Mouse (Mus musculus) CH12.LX (cell line): Measurements from ENCODE around the gene Arhgap21. TPM values are rescaled to one million over a fixed set of nuclear protein-coding genes. Genes with fewer than 3 reads are reported as not detected.

Experiments used
- DNase-seq: peaks from one replicate; pipeline ENCODE4 v3.0.0-alpha.2; 2013; ENCODE audit errors: extremely low read depth
- H3K27ac ChIP-seq: 2 replicates; pipeline ENCODE4 v1.5.1; 2012; ENCODE audit warnings: low read depth, mild to moderate bottlenecking, control low read depth, moderate library complexity; ENCODE audit not compliant: insufficient read depth
- H3K27me3 ChIP-seq: replicated peaks from 2 replicates; pipeline ENCODE3; 2012; ENCODE audit warnings: inconsistent platforms
- H3K36me3 ChIP-seq, 2 experiments: replicated peaks in 1 of 2; 2 replicates each; pipeline versions ENCODE3 to v1.6.1; 2012; ENCODE audit warnings: inconsistent platforms in 1 of 2, low read length in 1 of 2, mild to moderate bottlenecking in 1 of 2, mixed read lengths in 1 of 2, moderate library complexity in 1 of 2; ENCODE audit not compliant: control insufficient read depth in 1 of 2, insufficient read depth in 1 of 2
- H3K4me1 ChIP-seq, 2 experiments: 2 replicates each; pipeline ENCODE4 v1.6.1; 2012; ENCODE audit warnings: inconsistent platforms in 1 of 2, moderate library complexity in 1 of 2; ENCODE audit not compliant: insufficient read depth in 2 of 2, control insufficient read depth in 1 of 2
- H3K4me2 ChIP-seq: 2 replicates; pipeline ENCODE4 v1.6.1; 2012; ENCODE audit warnings: low read depth, mild to moderate bottlenecking, control low read depth; ENCODE audit not compliant: poor library complexity, insufficient read depth, severe bottlenecking
- H3K4me3 ChIP-seq, 3 experiments: fragments of 150-350 bp in 1 of 3; sonication (generic) in 1 of 3; replicated peaks in 1 of 3; 2 replicates each; pipeline versions ENCODE3 to v1.5.1; 2011 to 2012; ENCODE audit warnings: low read depth in 2 of 3, low read length in 2 of 3, mild to moderate bottlenecking in 2 of 3, moderate library complexity in 2 of 3, control low read depth in 1 of 3, improper control_type of control experiment in 1 of 3, inconsistent platforms in 1 of 3, mixed read lengths in 1 of 3; ENCODE audit not compliant: poor library complexity in 1 of 3
- H3K79me2 ChIP-seq: replicated peaks from 2 replicates; pipeline ENCODE4 v1.6.1; 2012; ENCODE audit warnings: mild to moderate bottlenecking, moderate library complexity; ENCODE audit not compliant: control insufficient read depth, poor library complexity, insufficient read depth, severe bottlenecking; ENCODE audit errors: extremely low read depth
- H3K9ac ChIP-seq: 2 replicates; pipeline ENCODE4 v1.6.1; 2012; ENCODE audit warnings: low read depth, mild to moderate bottlenecking, control low read depth, moderate library complexity; ENCODE audit not compliant: insufficient read depth
- H3K9me3 ChIP-seq: replicated peaks from 2 replicates; pipeline ENCODE3; 2012; ENCODE audit warnings: low read length, inconsistent platforms, mixed read lengths
- CHD2 ChIP-seq: IDR thresholded peaks from 2 replicates; pipeline ENCODE4 v1.6.1; 2011; ENCODE audit warnings: low read length, improper control_type of control experiment
- ELF1 ChIP-seq: IDR thresholded peaks from 2 replicates; pipeline ENCODE4 v1.6.1; 2014; ENCODE audit warnings: low read depth, mild to moderate bottlenecking, inconsistent platforms, low read length, improper control_type of control experiment
- EP300 ChIP-seq: IDR thresholded peaks from 2 replicates; pipeline ENCODE4 v1.6.1; 2011; ENCODE audit warnings: low read length, improper control_type of control experiment
- ETS1 ChIP-seq: conservative IDR thresholded peaks from 2 replicates; pipeline ENCODE4 v1.6.1; 2012; ENCODE audit warnings: low read depth, mild to moderate bottlenecking, inconsistent platforms, low read length, improper control_type of control experiment, moderate library complexity
- IRF4 ChIP-seq: IDR thresholded peaks from 2 replicates; pipeline ENCODE4 v1.6.1; 2014; ENCODE audit warnings: low read depth, mild to moderate bottlenecking, inconsistent platforms, low read length, improper control_type of control experiment
- JUN ChIP-seq: IDR thresholded peaks from 2 replicates; pipeline ENCODE4 v1.6.1; 2011; ENCODE audit warnings: low read depth, mild to moderate bottlenecking, low read length, improper control_type of control experiment, moderate library complexity; ENCODE audit not compliant: insufficient read depth
- JUND ChIP-seq: conservative IDR thresholded peaks from 2 replicates; pipeline ENCODE4 v1.6.1; 2011; ENCODE audit warnings: low read depth, low read length, improper control_type of control experiment
- MAZ ChIP-seq: IDR thresholded peaks from 2 replicates; pipeline ENCODE4 v1.6.1; 2012; ENCODE audit warnings: low read depth, mild to moderate bottlenecking, inconsistent platforms, low read length, improper control_type of control experiment, moderate library complexity
- MEF2A ChIP-seq: IDR thresholded peaks from 2 replicates; pipeline ENCODE4 v1.6.1; 2014; ENCODE audit warnings: low read depth, mild to moderate bottlenecking, inconsistent platforms, low read length, improper control_type of control experiment, borderline replicate concordance
- MXI1 ChIP-seq: IDR thresholded peaks from 2 replicates; pipeline ENCODE4 v1.6.1; 2011; ENCODE audit warnings: mild to moderate bottlenecking, low read depth, low read length, improper control_type of control experiment
- MYC ChIP-seq: IDR thresholded peaks from 2 replicates; pipeline ENCODE4 v1.6.1; 2011; ENCODE audit warnings: low read depth, mild to moderate bottlenecking, improper control_type of control experiment, low read length
- NELFE ChIP-seq: IDR thresholded peaks from 2 replicates; pipeline ENCODE4 v1.6.1; 2011; ENCODE audit warnings: low read depth, low read length, improper control_type of control experiment
- NRF1 ChIP-seq: IDR thresholded peaks from 2 replicates; pipeline ENCODE4 v1.6.1; 2014; ENCODE audit warnings: low read depth, mild to moderate bottlenecking, inconsistent platforms, low read length, improper control_type of control experiment, moderate library complexity
- PAX5 ChIP-seq: IDR thresholded peaks from 2 replicates; pipeline ENCODE4 v1.6.1; 2012; ENCODE audit warnings: low read length, inconsistent platforms, mixed read lengths
- POLR2AphosphoS2 ChIP-seq: IDR thresholded peaks from 2 replicates; pipeline ENCODE4 v1.6.1; 2011; ENCODE audit warnings: low read depth, low read length, improper control_type of control experiment
- RAD21 ChIP-seq: IDR thresholded peaks from 2 replicates; pipeline ENCODE4 v1.6.1; 2011; ENCODE audit warnings: low read depth, mild to moderate bottlenecking, low read length, improper control_type of control experiment, moderate library complexity
- RCOR1 ChIP-seq: conservative IDR thresholded peaks from 2 replicates; pipeline ENCODE4 v1.6.1; 2012; ENCODE audit warnings: low read depth, mild to moderate bottlenecking, inconsistent platforms, low read length, improper control_type of control experiment
- SIN3A ChIP-seq: IDR thresholded peaks from 2 replicates; pipeline ENCODE4 v1.6.1; 2012; ENCODE audit warnings: low read length, improper control_type of control experiment, inconsistent platforms
- UBTF ChIP-seq: IDR thresholded peaks from 2 replicates; pipeline ENCODE4 v1.6.1; 2012; ENCODE audit warnings: low read depth, mild to moderate bottlenecking, inconsistent platforms, low read length, improper control_type of control experiment, moderate library complexity
- ZC3H11A ChIP-seq: IDR thresholded peaks from 2 replicates; pipeline ENCODE4 v1.6.1; 2012; ENCODE audit warnings: low read depth, mild to moderate bottlenecking, inconsistent platforms, low read length, improper control_type of control experiment
- ZKSCAN1 ChIP-seq: IDR thresholded peaks from 2 replicates; pipeline ENCODE4 v1.6.1; 2012; ENCODE audit warnings: low read depth, inconsistent platforms, low read length, improper control_type of control experiment, borderline replicate concordance
- ZMIZ1 ChIP-seq: IDR thresholded peaks from 2 replicates; pipeline ENCODE4 v1.6.1; 2012; ENCODE audit warnings: low read depth, mild to moderate bottlenecking, inconsistent platforms, low read length, improper control_type of control experiment
- dilution Hi-C: fragments of 300-500 bp; cut with MboI; formaldehyde crosslinking; loops from 2 replicates; pipeline ENCODE4 v1.14.3; 2020; ENCODE audit warnings: low sequenced_read_pairs; ENCODE audit not compliant: extremely low pct_unique_long_range_greater_than_20kb, extremely low pct_ligation_motif_present
- in situ Hi-C: fragments of 300-500 bp; cut with MboI; formaldehyde crosslinking; loops from 3 replicates; pipeline ENCODE4 v1.14.3; 2019; ENCODE audit warnings: low sequenced_read_pairs, low pct_ligation_motif_present, low pct_unique_long_range_greater_than_20kb, mixed read lengths
- polyA plus RNA-seq: library from polyadenylated mRNA; unstranded; fragments of >175 nt; gene quantifications from 2 replicates; pipeline ENCODE4 v1.2.1, GENCODE M21; 2012; ENCODE audit warnings: low read depth; ENCODE audit not compliant: insufficient read length
- total RNA-seq, 2 experiments: library from RNA; depleted of rRNA; stranded (reverse); fragments of 300-350 nt in 1 of 2; fragments of >200 nt in 1 of 2; gene quantifications; 2 replicates each; pipeline ENCODE4 v1.2.3; 2012 to 2014

Gene Arhgap21
- total and polyA plus RNA-seq, 3 experiments = 7.6 to 22.7 (median 10.8) TPM

DNA sequence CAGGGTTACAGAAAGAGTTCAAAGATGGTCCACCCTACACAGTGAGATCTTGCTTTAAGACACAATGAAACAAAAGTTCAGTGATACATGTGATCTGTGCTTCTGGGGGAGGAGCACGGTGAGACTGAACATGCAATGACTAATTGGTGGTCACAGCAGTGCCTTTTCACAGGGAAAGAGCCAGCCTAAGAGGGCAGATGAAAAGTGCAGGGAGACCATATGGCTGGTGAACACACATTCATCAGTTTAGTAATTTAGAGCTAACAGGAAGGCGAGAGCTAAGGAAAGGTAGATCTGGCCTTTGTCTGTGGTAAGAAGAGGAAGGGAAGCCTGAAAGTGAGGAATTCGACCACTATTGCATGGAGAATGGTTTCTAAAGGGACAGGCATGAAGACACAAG lies 102.9 kb downstream of the Arhgap21 start:
- no peak overlapping the region for H3K27ac ChIP-seq
- dilution Hi-C loops = no loop called here

GRCm38 (mm10) chr2:20864569-20864968 lies 104.1 kb downstream of the Arhgap21 start:
- Histone ChIP-seq H3K27ac (no peak overlapping the region), H3K79me2 (no peaks in the 10 kb centered on the region), H3K4me3 (no peak overlapping the region), H3K4me1 (peaks cover 0 to 13% of the 10 kb centered on the region in 2 experiments; a peak in 2 of 4 replicates), H3K9ac (no peak overlapping the region), H3K36me3 (peaks cover 30 to 70% of the 10 kb centered on the region in 2 experiments), H3K27me3 (no peaks in the 10 kb centered on the region), H3K4me2 (no peak overlapping the region), H3K9me3 (no peaks in the 10 kb centered on the region)
- TF ChIP-seq POLR2AphosphoS2 = no peak
- no peak for TF ChIP-seq UBTF
- no peak for TF ChIP-seq JUND
- TF ChIP-seq EP300 = no peak
- TF ChIP-seq ELF1 = no peak
- TF ChIP-seq RAD21 = no peak
- no peak for TF ChIP-seq NRF1
- TF ChIP-seq CHD2 = no peak
- no peak for TF ChIP-seq JUN
- TF ChIP-seq ZMIZ1 = no peak
- TF ChIP-seq ETS1 = no peak
- no peak for TF ChIP-seq MYC
- no peak for TF ChIP-seq RCOR1
- no peak for TF ChIP-seq IRF4
- no peak for TF ChIP-seq NELFE
- no peak for TF ChIP-seq PAX5
- dilution Hi-C loops = no loop called here
- no peak for DNase-seq
- in situ Hi-C loops = loop anchor here (25.0 kb wide), 1 partner anchor 1048 kb away; no protein-coding TSS in a partner anchor

More for the DNA sequence above, 102.9 kb downstream of the Arhgap21 start:
- in situ Hi-C loops = loop anchor here (25.0 kb wide), 1 partner anchor 1047 kb away; no protein-coding TSS in a partner anchor
- no peak overlapping the region for H3K4me3 ChIP-seq
- TF ChIP-seq ELF1 (no peak), ZKSCAN1 (no peak), SIN3A (no peak), NRF1 (no peak), MYC (no peak), MXI1 (no peak), NELFE (no peak), JUND (no peak), ZC3H11A (no peak), MEF2A (no peak), MAZ (no peak), PAX5 (no peak), JUN (no peak)
- H3K36me3 ChIP-seq = peaks cover 21 to 61% of the 10 kb centered on the region in 2 experiments
- H3K4me2 ChIP-seq = no peak overlapping the region
- no peaks in the 10 kb centered on the region for H3K27me3 ChIP-seq
- H3K4me1 ChIP-seq = peaks cover 0 to 13% of the 10 kb centered on the region in 2 experiments; a peak in 2 of 4 replicates
- H3K9me3 ChIP-seq = no peaks in the 10 kb centered on the region
- H3K79me2 ChIP-seq = no peaks in the 10 kb centered on the region
- H3K9ac ChIP-seq = no peak overlapping the region
- no peak for DNase-seq
